Mouse (Mus musculus): ENCODE results near the gene Atxn3. TPM values are rescaled to one million over a fixed set of nuclear protein-coding genes. Genes with fewer than 3 reads are reported as not detected.

Atxn3 gene
- total and polyA plus RNA-seq, 2 experiments from 2014 or later = 8.0 to 12.4 TPM

GRCm38 (mm10) chr12:101904906-101905305 is 53.1 kb downstream of the Atxn3 start:
- no peak for DNase-seq (ENCODE audit: low spot score)
- H3K9ac ChIP-seq (replicated peaks; ENCODE audit: low read length, poor library complexity, severe bottlenecking) = no peak overlapping the region
- WGBS = 86% methylated on average over 4 of the region's 4 CpGs

GRCm38 (mm10) chr12:101904170-101904569 is 53.9 kb downstream of the Atxn3 start:
- no peak overlapping the region for H3K9ac ChIP-seq (replicated peaks; ENCODE audit: low read length, poor library complexity, severe bottlenecking)
- ATAC-seq (ENCODE audit: low FRiP score) (no peak), DNase-seq (ENCODE audit: low spot score) (no peak)
- WGBS = 98% methylated on average over 3 of the region's 3 CpGs
- H3K4me1 ChIP-seq (ENCODE audit: insufficient read depth, low read length) = no peaks in the 10 kb centered on the region
- H3K9me3 ChIP-seq (ENCODE audit: low read length) = no peaks in the 10 kb centered on the region
- no peak overlapping the region for H3K4me2 ChIP-seq (ENCODE audit: low read depth, low read length, poor library complexity, severe bottlenecking)
- H3K27ac ChIP-seq (ENCODE audit: low read depth, low read length) = no peak overlapping the region
- no peak for TF ChIP-seq CTCF (IDR thresholded peaks at IDR 0.05)
- no peaks in the 10 kb centered on the region for H3K27me3 ChIP-seq (ENCODE audit: insufficient read depth, low read length)
- peaks cover 4% of the 10 kb centered on the region; the same call in 1 of the 2 replicates for H3K36me3 ChIP-seq (ENCODE audit: insufficient read depth, low read length)
- no peak overlapping the region for H3K4me3 ChIP-seq (ENCODE audit: low read depth, low read length)

More at GRCm38 (mm10) chr12:101904906-101905305, 53.1 kb downstream of the Atxn3 start:
- TF ChIP-seq CTCF (IDR thresholded peaks at IDR 0.05) = no peak
- no peak overlapping the region for H3K4me3 ChIP-seq (ENCODE audit: low read depth, low read length)
- H3K9me3 ChIP-seq (ENCODE audit: low read length) = no peaks in the 10 kb centered on the region
- H3K4me2 ChIP-seq (ENCODE audit: low read depth, low read length, poor library complexity, severe bottlenecking) = no peak overlapping the region
- ATAC-seq (ENCODE audit: low FRiP score) = no peak
- no peaks in the 10 kb centered on the region for H3K27me3 ChIP-seq (ENCODE audit: insufficient read depth, low read length)
- H3K27ac ChIP-seq (ENCODE audit: low read depth, low read length) = no peak overlapping the region
- H3K36me3 ChIP-seq (ENCODE audit: insufficient read depth, low read length) = peaks cover 4% of the 10 kb centered on the region; the same call in 1 of the 2 replicates
- H3K4me1 ChIP-seq (ENCODE audit: insufficient read depth, low read length) = no peaks in the 10 kb centered on the region

GRCm38 (mm10) chr12:101899671-101900245 is 58.3 kb downstream of the Atxn3 start:
- H3K4me1 ChIP-seq (ENCODE audit: insufficient read depth, low read length) = no peaks in the 10 kb centered on the region
- ATAC-seq (ENCODE audit: low FRiP score) (no peak), DNase-seq (ENCODE audit: low spot score) (no peak)
- no peaks in the 10 kb centered on the region for H3K27me3 ChIP-seq (ENCODE audit: insufficient read depth, low read length)
- no peaks in the 10 kb centered on the region for H3K9me3 ChIP-seq (ENCODE audit: low read length)
- no peak for TF ChIP-seq CTCF (IDR thresholded peaks at IDR 0.05)
- no peak overlapping the region for H3K9ac ChIP-seq (replicated peaks; ENCODE audit: low read length, poor library complexity, severe bottlenecking)
- no peak overlapping the region for H3K4me2 ChIP-seq (ENCODE audit: low read depth, low read length, poor library complexity, severe bottlenecking)
- H3K27ac ChIP-seq (ENCODE audit: low read depth, low read length) = no peak overlapping the region
- 91% methylated on average over 2 of the region's 2 CpGs for WGBS
- peaks cover 6% of the 10 kb centered on the region for H3K36me3 ChIP-seq (ENCODE audit: insufficient read depth, low read length)
- no peak overlapping the region for H3K4me3 ChIP-seq (ENCODE audit: low read depth, low read length)

GRCm38 (mm10) chr12:101898966-101899365 is 59.1 kb downstream of the Atxn3 start:
- H3K27ac ChIP-seq (ENCODE audit: low read depth, low read length) = no peak overlapping the region
- H3K4me3 ChIP-seq (ENCODE audit: low read depth, low read length) = no peak overlapping the region
- no peak overlapping the region for H3K4me2 ChIP-seq (ENCODE audit: low read depth, low read length, poor library complexity, severe bottlenecking)
- ATAC-seq (ENCODE audit: low FRiP score) = no peak
- no peak for TF ChIP-seq CTCF (IDR thresholded peaks at IDR 0.05)
- no peak for DNase-seq (ENCODE audit: low spot score)
- H3K9me3 ChIP-seq (ENCODE audit: low read length) = no peaks in the 10 kb centered on the region
- H3K4me1 ChIP-seq (ENCODE audit: insufficient read depth, low read length) = no peaks in the 10 kb centered on the region
- H3K36me3 ChIP-seq (ENCODE audit: insufficient read depth, low read length) = peaks cover 5% of the 10 kb centered on the region
- no peak overlapping the region for H3K9ac ChIP-seq (replicated peaks; ENCODE audit: low read length, poor library complexity, severe bottlenecking)
- H3K27me3 ChIP-seq (ENCODE audit: insufficient read depth, low read length) = no peaks in the 10 kb centered on the region
- WGBS = 97% methylated on average over 8 of the region's 8 CpGs

- no peak for ATAC-seq (ENCODE audit: low FRiP score)
- 87% methylated on average over 7 of the region's 7 CpGs for WGBS
These were observed 60.9 kb downstream of the Atxn3 start for GRCm38 (mm10) chr12:101897113-101897512.

GRCm38 (mm10) chr12:101893296-101893695 is 64.8 kb downstream of the Atxn3 start:
- Histone ChIP-seq H3K4me2 (ENCODE audit: low read depth, low read length, poor library complexity, severe bottlenecking) (no peak overlapping the region), H3K4me1 (ENCODE audit: insufficient read depth, low read length) (no peaks in the 10 kb centered on the region), H3K27ac (ENCODE audit: low read depth, low read length) (no peak overlapping the region), H3K27me3 (ENCODE audit: insufficient read depth, low read length) (no peaks in the 10 kb centered on the region), H3K36me3 (ENCODE audit: insufficient read depth, low read length) (peaks cover 17% of the 10 kb centered on the region; the same call in 1 of the 2 replicates), H3K9me3 (ENCODE audit: low read length) (no peaks in the 10 kb centered on the region), H3K4me3 (ENCODE audit: low read depth, low read length) (no peak overlapping the region), H3K9ac (replicated peaks; ENCODE audit: low read length, poor library complexity, severe bottlenecking) (no peak overlapping the region)
- 88% methylated on average over 8 of the region's 8 CpGs for WGBS
- ATAC-seq (ENCODE audit: low FRiP score) (no peak), DNase-seq (ENCODE audit: low spot score) (no peak)
- no peak for TF ChIP-seq CTCF (IDR thresholded peaks at IDR 0.05)

More at GRCm38 (mm10) chr12:101897113-101897512, 60.9 kb downstream of the Atxn3 start:
- H3K4me2 ChIP-seq (ENCODE audit: low read depth, low read length, poor library complexity, severe bottlenecking) = no peak overlapping the region
- H3K9me3 ChIP-seq (ENCODE audit: low read length) = no peaks in the 10 kb centered on the region
- no peak overlapping the region for H3K9ac ChIP-seq (replicated peaks; ENCODE audit: low read length, poor library complexity, severe bottlenecking)
- peaks cover 11% of the 10 kb centered on the region; the same call in 1 of the 2 replicates for H3K36me3 ChIP-seq (ENCODE audit: insufficient read depth, low read length)
- no peak for DNase-seq (ENCODE audit: low spot score)
- H3K4me3 ChIP-seq (ENCODE audit: low read depth, low read length) = no peak overlapping the region
- H3K4me1 ChIP-seq (ENCODE audit: insufficient read depth, low read length) = no peaks in the 10 kb centered on the region
- H3K27ac ChIP-seq (ENCODE audit: low read depth, low read length) = no peak overlapping the region
- no peaks in the 10 kb centered on the region for H3K27me3 ChIP-seq (ENCODE audit: insufficient read depth, low read length)
- TF ChIP-seq CTCF (IDR thresholded peaks at IDR 0.05) = no peak

Data from midbrain, postnatal 0 days (tissue).